Mouse (Mus musculus) CH12.LX (cell line): ENCODE results near the gene U2af2. TPM values are rescaled to one million over a fixed set of nuclear protein-coding genes. Genes with fewer than 3 reads are reported as not detected.

Experiments
- DNase-seq: peaks from one replicate; pipeline ENCODE4 v3.0.0-alpha.2; 2013; ENCODE audit errors: extremely low read depth
- H3K27ac ChIP-seq: 2 replicates; pipeline ENCODE4 v1.5.1; 2012; ENCODE audit warnings: low read depth, mild to moderate bottlenecking, control low read depth, moderate library complexity; ENCODE audit not compliant: insufficient read depth
- H3K27me3 ChIP-seq: replicated peaks from 2 replicates; pipeline ENCODE3; 2012; ENCODE audit warnings: inconsistent platforms
- H3K36me3 ChIP-seq, 2 experiments: replicated peaks in 1 of 2; 2 replicates each; pipeline versions ENCODE3 to v1.6.1; 2012; ENCODE audit warnings: inconsistent platforms in 1 of 2, low read length in 1 of 2, mild to moderate bottlenecking in 1 of 2, mixed read lengths in 1 of 2, moderate library complexity in 1 of 2; ENCODE audit not compliant: control insufficient read depth in 1 of 2, insufficient read depth in 1 of 2
- H3K4me1 ChIP-seq, 2 experiments: 2 replicates each; pipeline ENCODE4 v1.6.1; 2012; ENCODE audit warnings: inconsistent platforms in 1 of 2, moderate library complexity in 1 of 2; ENCODE audit not compliant: insufficient read depth in 2 of 2, control insufficient read depth in 1 of 2
- H3K4me2 ChIP-seq: 2 replicates; pipeline ENCODE4 v1.6.1; 2012; ENCODE audit warnings: low read depth, mild to moderate bottlenecking, control low read depth; ENCODE audit not compliant: poor library complexity, insufficient read depth, severe bottlenecking
- H3K4me3 ChIP-seq, 3 experiments: fragments of 150-350 bp in 1 of 3; sonication (generic) in 1 of 3; replicated peaks in 1 of 3; 2 replicates each; pipeline versions ENCODE3 to v1.5.1; 2011 to 2012; ENCODE audit warnings: low read depth in 2 of 3, low read length in 2 of 3, mild to moderate bottlenecking in 2 of 3, moderate library complexity in 2 of 3, control low read depth in 1 of 3, improper control_type of control experiment in 1 of 3, inconsistent platforms in 1 of 3, mixed read lengths in 1 of 3; ENCODE audit not compliant: poor library complexity in 1 of 3
- H3K79me2 ChIP-seq: replicated peaks from 2 replicates; pipeline ENCODE4 v1.6.1; 2012; ENCODE audit warnings: mild to moderate bottlenecking, moderate library complexity; ENCODE audit not compliant: control insufficient read depth, poor library complexity, insufficient read depth, severe bottlenecking; ENCODE audit errors: extremely low read depth
- H3K9ac ChIP-seq: 2 replicates; pipeline ENCODE4 v1.6.1; 2012; ENCODE audit warnings: low read depth, mild to moderate bottlenecking, control low read depth, moderate library complexity; ENCODE audit not compliant: insufficient read depth
- H3K9me3 ChIP-seq: replicated peaks from 2 replicates; pipeline ENCODE3; 2012; ENCODE audit warnings: low read length, inconsistent platforms, mixed read lengths
- BHLHE40 ChIP-seq: IDR thresholded peaks from 2 replicates; pipeline ENCODE4 v1.6.1; 2011; ENCODE audit warnings: mild to moderate bottlenecking, low read depth, low read length, improper control_type of control experiment
- CHD1 ChIP-seq: IDR thresholded peaks from 2 replicates; pipeline ENCODE4 v1.6.1; 2012; ENCODE audit warnings: low read depth, low read length, improper control_type of control experiment, inconsistent platforms
- E2F4 ChIP-seq: IDR thresholded peaks from 2 replicates; pipeline ENCODE4 v1.6.1; 2011; ENCODE audit warnings: low read depth, low read length, improper control_type of control experiment; ENCODE audit not compliant: insufficient replicate concordance
- IRF4 ChIP-seq: IDR thresholded peaks from 2 replicates; pipeline ENCODE4 v1.6.1; 2014; ENCODE audit warnings: low read depth, mild to moderate bottlenecking, inconsistent platforms, low read length, improper control_type of control experiment
- JUN ChIP-seq: IDR thresholded peaks from 2 replicates; pipeline ENCODE4 v1.6.1; 2011; ENCODE audit warnings: low read depth, mild to moderate bottlenecking, low read length, improper control_type of control experiment, moderate library complexity; ENCODE audit not compliant: insufficient read depth
- JUND ChIP-seq: conservative IDR thresholded peaks from 2 replicates; pipeline ENCODE4 v1.6.1; 2011; ENCODE audit warnings: low read depth, low read length, improper control_type of control experiment
- KAT2A ChIP-seq: IDR thresholded peaks from 2 replicates; pipeline ENCODE4 v1.6.1; 2012; ENCODE audit warnings: low read length, improper control_type of control experiment, inconsistent platforms; ENCODE audit not compliant: insufficient replicate concordance
- MAFK ChIP-seq: IDR thresholded peaks from 2 replicates; pipeline ENCODE4 v1.6.1; 2011; ENCODE audit warnings: low read length, improper control_type of control experiment; ENCODE audit not compliant: insufficient replicate concordance
- MAX ChIP-seq: IDR thresholded peaks from 2 replicates; pipeline ENCODE4 v1.6.1; 2011; ENCODE audit warnings: low read length, improper control_type of control experiment
- MAZ ChIP-seq: IDR thresholded peaks from 2 replicates; pipeline ENCODE4 v1.6.1; 2012; ENCODE audit warnings: low read depth, mild to moderate bottlenecking, inconsistent platforms, low read length, improper control_type of control experiment, moderate library complexity
- NELFE ChIP-seq: IDR thresholded peaks from 2 replicates; pipeline ENCODE4 v1.6.1; 2011; ENCODE audit warnings: low read depth, low read length, improper control_type of control experiment
- NRF1 ChIP-seq: IDR thresholded peaks from 2 replicates; pipeline ENCODE4 v1.6.1; 2014; ENCODE audit warnings: low read depth, mild to moderate bottlenecking, inconsistent platforms, low read length, improper control_type of control experiment, moderate library complexity
- PAX5 ChIP-seq: IDR thresholded peaks from 2 replicates; pipeline ENCODE4 v1.6.1; 2012; ENCODE audit warnings: low read length, inconsistent platforms, mixed read lengths
- POLR2A ChIP-seq: IDR thresholded peaks from 2 replicates; pipeline ENCODE4 v1.6.1; 2011; ENCODE audit warnings: low read depth, mild to moderate bottlenecking, improper control_type of control experiment, low read length
- SIN3A ChIP-seq: IDR thresholded peaks from 2 replicates; pipeline ENCODE4 v1.6.1; 2012; ENCODE audit warnings: low read length, improper control_type of control experiment, inconsistent platforms
- SMC3 ChIP-seq: IDR thresholded peaks from 2 replicates; pipeline ENCODE4 v1.6.1; 2011; ENCODE audit warnings: low read depth, low read length, improper control_type of control experiment
- TBP ChIP-seq: conservative IDR thresholded peaks from 2 replicates; pipeline ENCODE4 v1.6.1; 2011; ENCODE audit warnings: low read depth, low read length, improper control_type of control experiment
- USF2 ChIP-seq: conservative IDR thresholded peaks from 2 replicates; pipeline ENCODE4 v1.6.1; 2011; ENCODE audit warnings: low read depth, low read length, improper control_type of control experiment
- ZC3H11A ChIP-seq: IDR thresholded peaks from 2 replicates; pipeline ENCODE4 v1.6.1; 2012; ENCODE audit warnings: low read depth, mild to moderate bottlenecking, inconsistent platforms, low read length, improper control_type of control experiment
- ZKSCAN1 ChIP-seq: IDR thresholded peaks from 2 replicates; pipeline ENCODE4 v1.6.1; 2012; ENCODE audit warnings: low read depth, inconsistent platforms, low read length, improper control_type of control experiment, borderline replicate concordance
- dilution Hi-C: fragments of 300-500 bp; cut with MboI; formaldehyde crosslinking; loops from 2 replicates; pipeline ENCODE4 v1.14.3; 2020; ENCODE audit warnings: low sequenced_read_pairs; ENCODE audit not compliant: extremely low pct_unique_long_range_greater_than_20kb, extremely low pct_ligation_motif_present
- in situ Hi-C: fragments of 300-500 bp; cut with MboI; formaldehyde crosslinking; loops from 3 replicates; pipeline ENCODE4 v1.14.3; 2019; ENCODE audit warnings: low sequenced_read_pairs, low pct_ligation_motif_present, low pct_unique_long_range_greater_than_20kb, mixed read lengths
- polyA plus RNA-seq: library from polyadenylated mRNA; unstranded; fragments of >175 nt; gene quantifications from 2 replicates; pipeline ENCODE4 v1.2.1, GENCODE M21; 2012; ENCODE audit warnings: low read depth; ENCODE audit not compliant: insufficient read length
- total RNA-seq, 2 experiments: library from RNA; depleted of rRNA; stranded (reverse); fragments of 300-350 nt in 1 of 2; fragments of >200 nt in 1 of 2; gene quantifications; 2 replicates each; pipeline ENCODE4 v1.2.3; 2012 to 2014

U2af2 gene
- total and polyA plus RNA-seq, 3 experiments, result 293 to 449 (median 295) TPM

DNA sequence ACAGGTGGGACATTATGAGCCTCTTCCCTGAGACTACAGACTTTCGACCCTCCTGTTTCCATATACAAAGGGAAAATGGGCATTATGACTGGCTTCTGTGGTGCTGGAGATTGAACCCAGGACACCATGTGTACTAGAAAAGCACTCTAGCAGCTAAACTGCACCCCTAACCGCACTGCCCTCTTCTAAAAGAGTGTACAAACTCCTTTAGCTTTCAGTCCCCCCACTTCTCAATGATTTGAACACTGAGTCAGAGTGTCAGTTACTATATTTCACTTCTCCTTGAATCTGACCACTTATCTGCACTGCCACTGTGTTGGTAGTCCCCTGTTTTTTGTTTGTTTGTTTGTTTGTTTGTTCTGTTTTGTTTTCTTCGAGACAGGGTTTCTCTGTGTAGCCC lies 28.1 kb upstream of the U2af2 start, which contains the start of gene 4632433K11Rik:
Gene 4632433K11Rik, plus strand, starts transcription at position 301 of the 400 bp plus-strand sequence.
- Histone ChIP-seq H3K79me2 (0 out of 2 replicates have a peak, but pooled peaks cover under 1% of the 10 kb centered on the region), H3K9ac (no peak within 1 kb of the TSS), H3K27ac (no peak within 1 kb of the TSS), H3K27me3 (no peaks in the 10 kb centered on the region), H3K4me3 (no peak within 1 kb of the TSS), H3K36me3 (peaks cover 45 to 73% of the 10 kb centered on the region in 2 experiments), H3K9me3 (peaks cover 30% of the 10 kb centered on the region), H3K4me1 (peaks cover 0 to 9% of the 10 kb centered on the region in 2 experiments; a peak in 3 of 4 replicates), H3K4me2 (no peak within 1 kb of the TSS)
- in situ Hi-C loops (no loop called here), dilution Hi-C loops (no loop called here)
- no peak for TF ChIP-seq BHLHE40
- TF ChIP-seq ZKSCAN1, result no peak
- no peak for TF ChIP-seq SMC3
- TF ChIP-seq NELFE, result no peak
- no peak for TF ChIP-seq IRF4
- TF ChIP-seq POLR2A, result no peak
- no peak for TF ChIP-seq JUN
- no peak for TF ChIP-seq USF2
- no peak for TF ChIP-seq TBP
- no peak for TF ChIP-seq CHD1
- DNase-seq, result no peak

DNA sequence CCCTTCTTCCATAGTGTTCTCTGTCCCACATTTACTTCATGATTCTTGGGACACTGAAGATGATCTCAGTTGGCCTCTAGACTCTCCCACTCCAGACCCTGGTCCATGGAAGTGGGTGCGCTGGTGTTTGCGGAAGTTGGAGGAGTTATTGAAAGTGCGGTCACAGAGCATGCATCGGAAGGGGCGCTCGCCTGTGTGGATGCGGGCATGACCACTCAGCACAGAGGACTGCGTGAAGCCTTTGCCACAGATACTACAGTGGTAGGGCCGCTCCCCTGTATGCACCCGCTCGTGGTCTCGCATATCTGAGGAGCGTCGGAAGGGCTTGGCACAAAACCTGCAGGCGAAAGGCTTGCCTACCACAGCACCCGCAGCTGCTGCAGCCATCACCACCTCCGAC lies 26.3 kb upstream of the U2af2 start:
- Histone ChIP-seq H3K4me1 (peaks cover 4 to 17% of the 10 kb centered on the region in 2 experiments), H3K27me3 (no peaks in the 10 kb centered on the region), H3K9ac (no peak overlapping the region)
- dilution Hi-C loops, result no loop called here
- in situ Hi-C loops, result no loop called here
- TF ChIP-seq MAFK (no peak), USF2 (no peak), ZC3H11A (no peak), NRF1 (no peak), MAX (no peak), SIN3A (no peak), JUND (no peak), E2F4 (no peak), KAT2A (no peak), PAX5 (no peak), POLR2A (no peak), MAZ (no peak)
- TF ChIP-seq, all 38 proteins: peak for 0
- 0 out of 2 replicates have a peak, but pooled peaks cover 5% of the 10 kb centered on the region for H3K79me2 ChIP-seq
- H3K9me3 ChIP-seq, result peaks cover 13% of the 10 kb centered on the region
- no peak overlapping the region for H3K4me2 ChIP-seq
- H3K4me3 ChIP-seq, result no peak overlapping the region
- H3K27ac ChIP-seq, result no peak overlapping the region
- DNase-seq, result no peak
- peaks cover 27 to 57% of the 10 kb centered on the region in 2 experiments for H3K36me3 ChIP-seq
